Mouse (Mus musculus) cerebellum, postnatal 4 days (tissue): ENCODE measurements around the gene Ppt1.
"Not testable (repeated sequence)": the region's sequence is repeated elsewhere in the genome, so short reads cannot be mapped to it uniquely, and the experiment has no call there.

Experiments used
- DNase-seq, 2 experiments: peaks; one replicate each; pipeline ENCODE4 v3.0.0; 2022; ENCODE audit warnings: low spot score in 2 of 2, mixed read lengths in 1 of 2

The Ppt1 gene

DNA sequence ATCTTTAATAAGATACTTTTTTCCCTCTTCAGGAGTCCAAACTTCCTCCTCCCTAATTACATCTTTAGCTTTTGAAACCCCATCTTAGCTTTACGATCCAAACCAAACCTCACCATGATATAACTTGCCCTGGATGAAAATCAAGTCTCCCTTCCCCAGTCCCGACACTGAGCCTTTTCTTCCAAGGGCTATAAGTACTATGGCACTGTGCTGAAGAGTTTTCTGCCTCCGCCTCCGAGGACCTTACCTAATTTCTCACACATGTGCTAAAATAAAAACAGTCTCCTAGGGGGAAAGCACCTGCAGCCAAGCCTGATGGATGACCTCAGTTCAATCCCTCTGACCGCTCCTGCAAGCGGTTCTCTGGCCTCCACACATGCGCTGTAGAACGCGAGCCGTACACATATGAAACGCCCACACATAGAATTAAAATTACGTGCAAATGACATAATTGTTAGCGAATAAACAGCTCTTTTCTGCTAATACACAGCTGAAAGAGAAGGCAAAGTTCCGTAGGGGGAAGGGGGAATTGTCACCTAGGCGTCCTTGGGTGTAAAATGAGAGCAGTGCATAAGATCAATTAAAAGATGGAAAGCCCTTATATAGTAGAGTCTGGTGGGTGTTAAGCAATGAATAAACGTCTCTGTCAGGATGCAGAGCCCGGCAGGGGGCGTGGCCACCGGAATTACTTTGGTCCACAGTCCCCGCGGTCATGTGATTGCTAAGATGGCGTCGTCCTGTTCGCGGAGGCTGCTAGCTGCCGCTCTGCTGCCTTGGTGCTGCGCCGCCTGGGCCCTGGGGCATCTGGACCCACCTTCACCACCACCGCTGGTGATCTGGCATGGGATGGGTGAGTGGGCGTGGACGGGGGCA lies at the start of gene Ppt1:
Ppt1 (plus strand) TSS at position 713 of the 873 bp plus-strand sequence.
- DNase-seq, result peak; percentile 83 to 89

DNA sequence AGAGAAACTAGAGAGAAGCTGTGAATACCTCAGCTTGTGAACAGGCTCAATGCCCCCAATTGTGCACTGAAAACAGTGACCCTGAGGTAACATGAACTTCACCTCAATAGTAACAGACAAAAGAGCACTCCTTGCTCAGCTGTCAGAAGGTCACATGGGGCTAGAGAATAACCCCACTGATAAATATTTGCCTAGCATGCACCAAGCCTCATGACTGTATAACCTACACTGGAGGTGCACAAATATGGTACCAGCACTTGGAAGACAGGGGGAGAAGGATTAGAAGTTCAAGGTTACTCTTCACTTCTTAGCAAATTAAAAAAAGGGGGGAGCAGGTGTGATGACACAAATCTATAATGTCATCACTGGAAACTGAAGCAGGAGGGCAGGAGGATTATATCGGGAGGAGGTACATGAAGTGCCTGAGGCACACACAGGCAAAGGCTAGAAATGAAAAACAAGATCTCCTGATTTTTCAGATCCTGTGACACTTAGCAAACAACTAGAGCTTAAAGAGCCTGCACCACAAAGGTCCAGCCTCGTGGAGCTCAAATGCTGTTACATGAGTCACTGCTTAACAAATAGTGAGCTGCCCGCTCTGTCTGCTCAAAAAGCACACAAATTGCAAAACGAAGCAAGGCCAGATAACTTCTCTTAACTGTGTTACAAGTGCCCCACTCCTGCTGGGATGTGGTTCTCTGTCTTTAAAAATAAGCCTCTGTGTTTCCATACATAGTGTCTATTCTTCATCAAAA lies 46.5 kb upstream of the Ppt1 start:
- DNase-seq, result no peak

DNA sequence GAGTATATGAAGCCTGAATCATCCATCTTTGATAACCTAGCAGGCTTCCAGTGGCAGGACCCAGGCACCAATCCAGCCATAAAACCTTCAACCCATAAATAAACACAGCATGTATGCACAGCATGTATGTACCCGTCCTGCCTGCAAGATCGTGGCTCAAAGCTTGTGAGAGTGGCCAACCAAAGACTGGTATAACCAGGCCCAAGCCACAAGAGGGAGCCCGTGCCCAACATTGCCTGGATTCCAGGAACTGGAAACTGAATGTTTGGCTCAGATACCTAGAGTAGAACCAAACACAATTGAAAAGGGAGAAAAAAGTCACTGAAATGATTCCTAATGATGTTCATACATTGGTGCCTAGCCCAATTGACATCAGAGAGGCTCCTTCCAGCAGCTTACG lies 27.9 kb upstream of the Ppt1 start:
- peak; percentile 54 to 64 for DNase-seq

DNA sequence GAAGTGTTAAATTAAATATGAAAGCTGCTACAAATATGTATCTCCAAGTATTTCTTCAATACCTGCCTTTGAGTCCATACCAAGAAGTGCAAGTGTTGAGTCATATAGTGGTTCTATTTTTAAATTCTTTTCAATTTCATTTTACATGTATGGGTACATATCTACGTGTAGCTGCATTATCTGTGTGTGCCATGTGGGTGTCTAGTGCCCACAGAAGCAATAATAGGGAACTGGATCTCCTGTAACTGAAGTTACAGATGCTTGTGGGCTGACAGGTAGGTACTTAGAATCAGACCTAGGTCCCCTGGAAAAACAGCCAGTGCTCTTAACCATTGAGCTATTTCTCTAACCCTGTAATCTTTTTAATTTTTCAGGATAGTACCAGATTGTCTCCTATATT lies 24.9 kb upstream of the Ppt1 start:
- no peak for DNase-seq

DNA sequence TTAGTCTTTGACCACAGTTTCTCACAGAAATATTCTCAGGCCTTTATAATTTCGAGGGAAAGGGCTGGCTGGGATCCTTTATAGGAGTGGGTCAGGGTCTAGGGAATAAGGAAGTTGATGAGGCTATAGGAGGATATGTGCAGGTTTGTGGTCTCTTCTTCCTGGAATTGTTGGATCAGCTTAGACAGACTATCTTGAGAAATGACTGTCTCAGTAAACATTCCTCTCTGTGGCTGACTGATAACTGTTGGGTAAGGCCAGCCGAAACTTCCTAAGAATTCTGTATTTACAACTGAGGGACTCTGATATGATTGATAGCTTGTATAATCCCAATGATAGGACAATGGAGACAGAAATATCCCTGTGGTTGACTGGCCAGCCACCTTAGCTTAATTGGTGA lies 24.2 kb upstream of the Ppt1 start:
- no peak for DNase-seq

DNA sequence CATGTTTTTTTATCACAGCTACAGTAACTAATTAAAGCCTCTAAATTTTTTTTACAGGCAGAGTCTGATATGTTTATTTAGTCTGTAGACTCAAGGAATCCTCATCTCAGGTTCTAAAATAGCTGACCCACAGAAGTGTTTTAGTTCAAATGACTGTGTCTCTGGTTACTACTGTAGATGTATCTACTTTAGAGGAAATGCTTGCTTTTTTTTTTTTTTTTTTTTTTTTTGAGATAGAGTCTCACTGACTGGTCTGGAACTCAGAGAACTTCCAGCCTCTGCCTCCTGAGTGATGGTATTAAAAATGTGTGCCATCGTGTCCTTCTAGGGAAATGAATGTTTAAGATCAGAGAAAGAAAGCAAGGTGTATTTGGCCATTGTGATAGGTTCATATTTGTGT lies 19.8 kb upstream of the Ppt1 start:
- DNase-seq, result no peak

DNA sequence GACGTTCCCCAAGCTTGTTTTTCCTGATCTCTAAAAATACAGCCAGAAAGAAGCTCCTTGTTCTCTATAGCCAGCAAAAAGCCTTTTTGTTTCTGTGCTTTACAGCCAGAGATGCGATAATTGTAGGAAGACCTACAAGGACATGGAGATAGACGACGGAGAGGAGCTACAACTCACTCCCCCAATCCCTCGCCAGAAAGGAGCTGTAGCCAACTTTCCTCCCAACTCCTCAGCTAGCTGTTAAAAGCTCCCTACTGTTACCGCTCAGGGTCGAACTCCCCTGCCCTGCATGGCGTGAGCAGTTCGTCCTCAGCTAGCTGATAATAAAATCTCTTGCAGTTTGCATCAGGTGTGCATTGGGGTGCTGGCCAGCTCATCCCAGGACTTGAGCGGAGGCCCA lies 15.1 kb upstream of the Ppt1 start:
- not testable (repeated sequence) for DNase-seq

DNA sequence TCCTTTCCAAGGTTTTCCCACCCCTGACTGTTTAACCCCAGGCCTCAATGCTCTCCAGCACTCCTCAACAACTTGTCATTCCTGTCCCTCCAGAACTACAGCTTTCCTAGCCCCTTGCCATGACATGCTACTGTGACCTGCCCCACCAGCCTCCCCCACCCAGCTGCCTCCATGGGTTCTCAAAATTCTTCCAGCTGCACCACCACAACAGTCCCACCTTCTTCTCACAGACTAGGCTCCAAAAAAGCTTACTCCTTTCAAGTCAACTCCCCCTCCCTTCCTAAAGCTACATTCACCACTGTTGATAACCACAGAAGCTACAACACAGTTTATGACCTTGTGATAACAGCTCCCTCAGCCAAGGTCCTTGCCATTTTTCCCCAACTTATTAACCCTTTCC lies 8.4 kb upstream of the Ppt1 start:
- DNase-seq, result no peak

DNA sequence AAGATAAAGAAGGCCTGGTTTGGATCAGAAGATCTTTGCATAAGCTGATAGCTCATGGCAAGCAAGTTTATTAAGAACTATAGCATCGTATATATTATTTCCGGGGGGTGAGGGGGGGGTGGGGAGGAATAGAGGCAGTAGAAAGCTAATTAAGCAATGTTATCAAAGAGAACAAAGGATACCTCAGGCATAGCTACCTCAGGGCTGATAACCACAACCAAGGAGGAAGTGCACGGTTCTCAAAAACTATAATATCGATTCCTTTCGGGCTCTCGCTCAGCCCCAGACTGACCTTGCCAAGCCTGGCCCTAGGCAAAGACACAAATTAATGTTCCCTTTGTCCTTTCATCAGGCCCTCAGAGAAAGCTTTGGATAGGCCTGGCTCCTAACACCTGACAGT lies 6.7 kb upstream of the Ppt1 start:
- DNase-seq, result no peak

DNA sequence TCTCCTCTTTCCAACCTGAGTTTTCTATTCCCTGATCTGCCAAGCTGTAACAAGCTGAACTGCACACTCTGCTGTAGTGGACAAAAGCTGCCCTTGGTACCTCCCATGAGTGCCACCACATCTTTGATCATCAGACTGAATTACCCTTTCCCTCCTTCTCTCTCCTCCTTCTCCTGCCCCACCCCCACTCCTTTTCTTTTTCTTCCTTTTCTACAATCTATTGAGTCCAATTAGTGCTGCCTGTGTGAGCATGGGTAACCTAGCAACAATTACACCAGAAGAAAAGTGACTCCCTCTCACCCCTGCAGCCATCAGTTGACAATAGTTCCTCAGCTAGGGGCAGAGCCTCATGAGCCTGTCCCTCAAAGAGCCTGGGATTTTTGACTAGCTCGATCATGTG lies 4.2 kb upstream of the Ppt1 start:
- DNase-seq, result no peak

DNA sequence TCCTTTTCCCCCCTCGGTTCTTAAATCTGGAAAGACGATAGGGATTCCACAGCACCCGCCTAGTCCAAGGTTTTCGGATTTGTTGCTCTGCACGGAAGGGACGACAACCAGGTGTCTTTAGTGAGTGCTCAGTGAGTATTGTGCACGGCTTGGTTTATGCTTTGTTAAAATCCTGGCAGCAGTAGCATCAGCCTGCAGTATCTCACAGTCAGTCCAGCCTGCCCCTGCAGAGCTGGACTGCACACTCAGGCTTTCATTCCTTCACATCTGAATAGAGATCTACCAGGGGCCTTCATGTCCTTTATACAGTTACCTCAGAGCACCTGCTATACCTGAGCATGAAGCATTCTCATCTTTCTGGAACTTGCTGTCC lies 347 bp downstream of the Ppt1 start:
- no peak for DNase-seq

DNA sequence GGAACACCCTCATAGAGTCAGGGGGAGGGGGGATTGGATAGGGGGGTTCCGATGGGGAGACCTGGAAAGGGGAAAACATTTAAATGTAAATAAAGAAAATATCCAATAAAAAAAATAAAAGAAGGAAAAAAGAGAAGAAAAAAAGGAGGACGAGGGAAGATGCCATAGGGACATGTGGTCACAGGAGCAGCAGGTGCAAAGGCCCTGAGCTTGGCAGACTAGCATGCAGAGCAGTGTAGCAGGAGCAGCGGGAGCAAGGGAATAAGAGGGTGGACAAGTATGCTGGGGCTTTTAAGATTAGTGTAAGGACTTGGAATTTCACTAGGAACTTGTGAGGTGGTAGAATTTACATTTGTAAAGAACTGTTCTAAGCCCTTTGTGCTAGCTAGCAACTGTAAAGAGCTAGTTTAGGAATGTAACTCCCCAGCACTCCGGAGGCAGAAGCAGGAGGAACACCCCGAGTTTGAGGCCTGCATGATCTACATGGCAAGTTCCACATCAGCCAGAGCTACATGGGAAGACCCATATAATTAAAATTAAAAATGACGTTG lies 1.2 kb downstream of the Ppt1 start:
- no peak for DNase-seq

DNA sequence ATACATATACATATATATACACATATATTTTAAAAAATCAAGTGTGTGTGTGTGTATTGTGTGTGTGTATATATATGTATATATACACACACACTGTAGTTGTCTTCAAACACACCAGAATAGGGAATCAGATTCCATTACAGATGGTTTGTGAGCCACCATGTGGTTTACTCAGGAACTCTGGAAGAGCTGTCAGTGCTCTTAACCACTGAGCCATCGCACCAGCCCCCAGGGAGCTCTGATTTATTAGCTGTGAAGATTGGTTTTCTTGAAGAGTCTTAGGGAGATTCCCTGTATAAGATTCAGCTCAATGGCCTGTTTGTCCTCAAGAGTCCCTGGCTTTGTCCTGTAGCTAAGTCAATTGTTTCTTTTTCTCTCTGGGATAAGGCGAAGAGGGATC lies 2.0 kb downstream of the Ppt1 start:
- DNase-seq, result no peak

DNA sequence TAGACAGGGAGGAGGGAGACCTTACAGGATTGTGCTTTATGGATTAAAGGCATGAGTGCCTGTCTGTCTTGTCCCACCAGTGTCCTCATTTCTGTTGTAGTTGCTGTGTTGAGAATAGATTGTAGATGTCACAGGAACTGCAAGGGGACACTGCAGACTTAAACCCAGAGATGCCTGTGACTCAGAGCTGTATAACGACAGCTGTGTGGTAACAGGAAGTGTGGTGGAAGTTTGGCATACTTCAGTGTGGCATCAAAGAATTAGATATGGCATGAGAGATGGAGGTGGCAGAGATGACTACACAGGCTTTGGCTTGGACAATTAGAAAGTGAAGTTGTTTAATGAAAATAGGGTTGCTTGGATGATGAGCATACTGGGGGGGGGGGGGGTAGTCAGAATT lies 2.4 kb downstream of the Ppt1 start:
- no peak for DNase-seq

DNA sequence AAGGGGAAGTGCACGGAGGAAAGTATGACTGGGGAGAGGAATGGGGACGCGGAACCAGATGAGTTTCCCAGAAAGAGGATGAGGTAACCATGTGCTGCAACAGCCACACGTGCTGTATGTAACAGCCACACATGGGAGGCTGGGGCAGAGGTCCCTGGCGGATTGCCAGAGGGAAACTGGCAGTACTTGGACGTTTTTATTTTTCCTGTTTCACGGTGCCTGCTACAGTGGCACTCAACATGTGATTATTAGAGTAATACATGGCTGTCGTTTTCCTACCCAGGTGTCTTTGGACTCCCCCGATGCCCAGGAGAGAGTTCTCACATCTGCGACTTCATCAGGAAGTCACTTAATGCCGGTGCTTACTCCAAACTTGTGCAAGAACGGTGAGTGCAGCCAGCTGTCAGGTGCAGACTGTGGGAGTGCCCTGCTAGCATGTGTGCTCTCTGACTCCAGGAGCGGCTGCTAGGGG lies 12.1 kb downstream of the Ppt1 start:
- no peak for DNase-seq

DNA sequence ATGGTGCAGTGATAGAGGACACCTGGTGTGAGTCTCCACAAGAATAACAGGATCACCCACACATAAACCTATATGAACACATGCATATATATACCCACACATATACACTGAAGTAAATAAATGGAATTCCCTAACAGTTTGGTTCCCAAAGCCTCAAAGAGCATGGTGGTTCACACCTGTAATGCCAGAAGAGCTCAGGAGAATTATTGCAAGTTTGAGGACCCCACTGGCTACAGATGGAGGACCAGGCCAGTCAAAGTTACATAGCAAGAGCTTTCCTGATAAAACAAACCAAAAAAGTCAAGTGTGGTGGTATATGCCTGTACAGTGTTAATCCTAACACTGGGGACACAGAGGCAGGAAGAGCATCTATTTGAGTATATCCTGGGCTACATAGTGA lies 15.5 kb downstream of the Ppt1 start:
- DNase-seq, result no peak

DNA sequence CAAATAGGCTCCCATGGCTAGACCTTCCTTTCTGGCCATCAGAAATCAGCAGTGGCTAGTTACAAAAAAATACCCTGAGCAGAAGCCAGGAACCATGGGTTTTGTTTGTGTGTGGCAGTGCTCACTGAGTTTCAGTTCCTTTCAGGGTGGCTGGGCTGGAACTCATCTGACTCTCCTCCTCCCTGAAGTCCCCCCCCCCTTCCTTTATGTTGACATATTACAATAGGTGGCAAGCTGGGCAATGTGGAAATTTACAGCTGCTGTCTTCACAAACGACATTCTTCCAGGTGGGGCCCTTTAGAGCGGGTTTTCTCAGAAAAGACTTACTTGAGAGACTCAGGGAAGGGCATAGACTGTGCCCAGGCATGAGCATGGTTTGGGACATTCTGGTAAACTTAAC lies 17.6 kb downstream of the Ppt1 start:
- no peak for DNase-seq

DNA sequence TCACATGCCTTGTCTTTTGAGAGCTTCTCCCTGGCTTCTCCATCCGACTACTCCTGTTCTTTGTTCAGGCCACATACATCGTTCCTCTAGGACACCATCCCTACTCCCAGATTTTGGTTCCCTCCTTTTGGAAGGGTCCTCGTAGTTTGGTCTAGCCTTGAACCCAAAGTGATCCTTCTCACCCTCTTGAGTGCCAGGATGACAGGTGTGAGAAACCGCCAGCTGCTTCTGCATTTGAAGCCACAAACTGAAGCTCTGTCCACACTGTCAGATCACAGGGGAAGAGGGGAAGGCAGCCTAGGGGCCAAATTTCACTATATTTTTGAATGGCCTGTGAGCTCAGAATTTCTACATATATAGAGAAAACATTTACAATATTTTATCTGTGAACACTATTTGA lies 18.7 kb downstream of the Ppt1 start:
- DNase-seq, result no peak

DNA sequence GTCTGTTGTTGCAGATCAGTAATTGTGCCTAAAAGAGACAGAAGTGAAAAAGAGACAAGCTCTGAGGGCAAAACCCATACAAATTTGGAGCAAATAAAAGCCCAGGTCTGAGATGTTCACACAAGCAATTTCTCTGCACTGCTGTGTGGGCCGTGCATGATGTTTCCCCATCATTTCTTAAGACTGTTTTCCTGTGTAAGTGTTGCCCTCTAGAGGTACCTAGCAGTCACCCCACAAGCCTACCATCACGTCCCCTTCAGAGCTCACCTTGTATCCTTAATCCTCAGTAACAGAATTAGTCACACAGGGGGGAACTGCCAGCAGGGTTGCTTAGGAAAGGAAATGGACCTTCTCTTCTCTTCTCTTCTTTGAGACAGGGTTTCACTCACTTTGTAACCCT lies 21.9 kb downstream of the Ppt1 start:
- DNase-seq, result no peak

DNA sequence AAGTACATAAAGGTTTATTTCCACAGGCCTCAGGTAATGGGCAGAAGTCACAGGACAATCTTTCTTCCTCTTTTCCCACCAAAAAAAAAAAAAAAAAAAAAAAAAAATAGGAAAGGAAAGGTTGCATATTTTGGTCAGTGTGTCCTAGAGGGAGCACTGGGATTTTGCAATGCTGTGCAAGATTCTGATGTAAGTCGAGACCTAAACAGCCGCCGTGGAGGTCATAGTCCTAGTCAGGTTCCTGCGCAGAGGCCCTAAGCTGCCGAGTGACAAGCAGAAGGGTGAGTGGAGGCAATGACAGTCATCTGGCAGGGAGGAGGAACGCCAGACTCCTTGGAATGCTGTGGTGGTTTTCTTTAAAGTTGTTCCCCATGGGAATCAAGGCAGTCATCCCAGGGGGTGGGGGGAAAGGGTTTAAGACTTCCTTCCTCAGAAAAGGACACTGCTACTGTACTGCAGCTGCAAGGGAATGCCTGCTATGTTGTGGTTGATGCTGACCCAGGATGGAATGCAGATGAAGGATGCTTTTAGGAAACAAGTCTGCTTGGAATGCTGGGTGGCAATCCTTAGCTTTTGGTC lies 23.1 kb downstream of the Ppt1 start:
- DNase-seq, result no peak

DNA sequence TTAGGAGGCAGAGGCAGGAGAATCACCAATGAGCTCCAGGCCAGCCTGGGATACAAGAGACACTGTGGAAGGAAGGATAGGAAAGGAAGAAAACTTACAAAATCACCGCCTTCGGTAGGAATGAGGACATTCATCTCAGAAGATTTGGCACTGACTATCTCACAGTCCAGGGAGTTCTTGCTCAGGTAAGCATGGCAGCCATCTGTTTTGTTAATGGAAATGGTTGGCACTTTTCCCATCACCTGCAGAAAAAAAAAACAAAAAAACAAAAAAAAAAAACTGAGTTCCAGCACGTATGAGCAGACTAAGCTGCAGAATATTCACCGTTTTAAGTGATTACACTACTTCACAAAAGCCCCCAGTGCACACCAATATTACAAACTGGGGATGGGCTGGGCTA lies 25.8 kb downstream of the Ppt1 start:
- no peak for DNase-seq

DNA sequence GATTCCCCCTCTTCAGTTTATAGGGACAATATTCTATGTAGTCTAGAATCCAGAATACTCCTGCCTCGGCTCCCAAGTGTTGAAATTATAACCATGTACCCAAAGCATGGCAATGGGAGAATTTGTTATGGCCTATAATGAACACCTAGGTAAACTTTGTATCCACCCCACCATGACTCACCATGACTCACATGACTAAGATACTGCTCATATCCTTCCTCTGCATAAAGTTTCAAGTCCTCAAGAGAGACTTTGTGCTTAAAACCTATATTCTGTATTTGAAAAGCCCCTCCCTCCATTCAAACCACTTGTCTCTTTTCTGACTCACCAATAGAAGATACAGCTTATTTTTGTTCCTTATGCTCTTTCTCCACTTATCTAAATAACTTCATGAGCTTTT lies 32.0 kb downstream of the Ppt1 start:
- no peak for DNase-seq

DNA sequence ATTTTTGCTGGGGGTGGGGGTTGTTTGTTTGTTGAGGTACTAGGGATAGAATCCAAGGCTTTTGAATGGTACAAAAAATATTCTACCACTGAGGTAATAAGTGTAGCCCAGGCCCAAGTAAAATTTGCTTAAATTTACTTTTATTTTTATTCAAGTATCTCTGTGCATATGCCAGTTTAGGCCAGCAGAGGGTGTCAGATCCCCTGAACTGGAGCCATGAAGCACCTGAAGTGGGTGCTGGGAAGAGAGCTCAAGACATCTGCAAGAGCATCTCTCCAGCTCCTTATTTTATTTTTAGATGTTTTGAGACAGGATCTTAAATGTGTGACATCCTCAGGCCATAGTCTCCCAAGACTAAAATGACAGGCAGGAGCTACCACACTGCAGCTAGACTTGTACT lies 34.0 kb downstream of the Ppt1 start:
- DNase-seq, result peak in 1 of 2 experiments; percentile 21
